Mouse (Mus musculus): Measurements from ENCODE around the gene Kcnh1. TPM values are rescaled to one million over a fixed set of nuclear protein-coding genes. Genes with fewer than 3 reads are reported as not detected.

Kcnh1 gene
- polyA plus RNA-seq, 1 experiment from 2014 or later, result 0.56 TPM

DNA sequence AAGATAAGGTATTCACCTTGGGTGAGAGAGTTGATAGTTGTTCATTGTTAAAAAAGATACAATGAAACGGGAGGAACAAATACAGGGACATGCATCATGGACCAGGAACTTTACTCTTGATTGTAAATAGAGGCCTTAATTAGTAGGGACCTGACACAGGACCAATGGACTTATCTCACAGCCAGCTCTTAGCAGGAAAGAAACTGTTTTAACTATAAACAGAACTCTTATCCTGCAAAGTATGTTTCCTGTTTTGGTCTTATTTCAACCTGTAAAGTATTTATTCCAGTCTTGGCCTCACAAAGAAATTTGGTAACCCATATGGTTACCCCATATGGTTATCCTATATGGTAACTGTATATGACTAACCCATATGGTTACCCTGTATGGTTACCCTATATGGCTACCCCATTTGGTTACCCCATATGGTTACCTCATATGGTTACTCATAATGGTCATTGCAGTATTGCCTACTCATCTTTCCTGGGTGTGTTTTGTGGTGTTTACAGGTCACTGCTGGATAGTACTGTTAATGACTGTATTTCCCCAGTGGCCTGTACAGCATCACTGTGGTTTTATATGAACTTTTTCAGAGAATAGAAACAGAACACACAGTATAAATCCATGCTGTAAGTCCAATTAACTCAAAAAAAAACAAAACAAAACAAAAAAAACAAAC is 125.0 kb downstream of the Kcnh1 start:
- Histone ChIP-seq H3K27ac (ENCODE audit: low read depth, low read length) (no peak overlapping the region), H3K9me3 (ENCODE audit: control insufficient read depth, low read length) (no peaks in the 10 kb centered on the region), H3K4me3 (ENCODE audit: low read depth, low read length) (no peak overlapping the region), H3K4me2 (no peak overlapping the region), H3K36me3 (ENCODE audit: control insufficient read depth, insufficient read depth, low read length) (no peaks in the 10 kb centered on the region), H3K4me1 (ENCODE audit: control insufficient read depth, insufficient read depth, low read length) (peaks cover 7% of the 10 kb centered on the region), H3K9ac (ENCODE audit: low read length) (no peak overlapping the region), H3K27me3 (ENCODE audit: control insufficient read depth, insufficient read depth, low read length) (no peaks in the 10 kb centered on the region)
- 45% methylated on average over 1 of the region's 1 CpGs for WGBS
- ATAC-seq (ENCODE audit: low FRiP score) (no peak), DNase-seq (ENCODE audit: low spot score, missing footprints) (no peak)

DNA sequence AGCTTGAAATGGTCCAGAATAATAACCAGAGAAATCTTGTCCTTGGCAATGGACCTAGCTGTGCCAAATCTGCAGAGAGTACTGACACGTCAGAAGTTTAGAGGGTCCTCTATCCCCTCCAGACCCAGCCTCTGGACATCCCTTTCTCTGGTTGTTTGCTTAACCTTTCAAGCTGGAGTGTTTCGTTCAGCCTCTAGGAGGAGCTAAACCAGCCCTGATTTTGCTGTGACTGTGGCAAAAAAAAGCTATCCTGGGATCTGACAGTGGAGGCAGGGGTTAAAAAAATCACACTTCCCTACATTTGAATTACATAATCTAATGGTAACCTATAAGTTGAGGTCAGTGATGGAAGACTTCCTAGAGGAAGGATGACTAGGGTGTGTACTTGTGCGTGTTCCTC is 133.6 kb downstream of the Kcnh1 start:
- H3K27ac ChIP-seq (ENCODE audit: low read depth, low read length), result no peak overlapping the region
- H3K27me3 ChIP-seq (ENCODE audit: control insufficient read depth, insufficient read depth, low read length), result no peaks in the 10 kb centered on the region
- ATAC-seq (ENCODE audit: low FRiP score) (no peak), DNase-seq (ENCODE audit: low spot score, missing footprints) (no peak)
- 71% methylated on average over 3 of the region's 3 CpGs for WGBS
- no peaks in the 10 kb centered on the region for H3K4me1 ChIP-seq (ENCODE audit: control insufficient read depth, insufficient read depth, low read length)
- H3K9ac ChIP-seq (ENCODE audit: low read length), result no peak overlapping the region
- no peaks in the 10 kb centered on the region for H3K36me3 ChIP-seq (ENCODE audit: control insufficient read depth, insufficient read depth, low read length)
- no peak overlapping the region for H3K4me2 ChIP-seq
- H3K4me3 ChIP-seq (ENCODE audit: low read depth, low read length), result no peak overlapping the region
- H3K9me3 ChIP-seq (ENCODE audit: control insufficient read depth, low read length), result no peaks in the 10 kb centered on the region

DNA sequence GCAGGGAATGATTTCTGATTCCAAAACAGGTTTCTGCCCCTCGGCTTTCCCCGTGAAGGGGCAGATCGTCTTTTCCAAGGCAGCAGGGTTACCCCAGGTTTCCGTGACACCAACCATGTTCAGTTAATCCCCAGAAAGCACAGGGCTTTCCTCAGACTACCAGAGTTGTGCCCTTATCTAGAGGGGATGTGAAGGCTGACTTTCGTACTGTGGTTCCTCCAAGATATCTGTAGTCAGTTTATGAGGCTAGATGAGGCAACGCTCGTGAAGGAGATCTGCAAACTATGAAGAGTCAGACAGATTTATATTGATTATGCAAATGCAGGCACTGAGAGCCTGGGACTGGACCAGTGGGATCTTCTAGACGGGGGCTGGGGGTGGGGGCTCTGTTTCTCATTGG is 136.5 kb downstream of the Kcnh1 start:
- H3K27me3 ChIP-seq (ENCODE audit: control insufficient read depth, insufficient read depth, low read length), result no peaks in the 10 kb centered on the region
- no peak overlapping the region for H3K27ac ChIP-seq (ENCODE audit: low read depth, low read length)
- ATAC-seq (ENCODE audit: low FRiP score) (no peak), DNase-seq (ENCODE audit: low spot score, missing footprints) (no peak)
- H3K4me2 ChIP-seq, result no peak overlapping the region
- no peaks in the 10 kb centered on the region; the same call in 1 of the 2 replicates for H3K9me3 ChIP-seq (ENCODE audit: control insufficient read depth, low read length)
- no peaks in the 10 kb centered on the region for H3K4me1 ChIP-seq (ENCODE audit: control insufficient read depth, insufficient read depth, low read length)
- H3K36me3 ChIP-seq (ENCODE audit: control insufficient read depth, insufficient read depth, low read length), result no peaks in the 10 kb centered on the region
- H3K9ac ChIP-seq (ENCODE audit: low read length), result no peak overlapping the region
- H3K4me3 ChIP-seq (ENCODE audit: low read depth, low read length), result no peak overlapping the region
- WGBS, result 88% methylated on average over 8 of the region's 8 CpGs

DNA sequence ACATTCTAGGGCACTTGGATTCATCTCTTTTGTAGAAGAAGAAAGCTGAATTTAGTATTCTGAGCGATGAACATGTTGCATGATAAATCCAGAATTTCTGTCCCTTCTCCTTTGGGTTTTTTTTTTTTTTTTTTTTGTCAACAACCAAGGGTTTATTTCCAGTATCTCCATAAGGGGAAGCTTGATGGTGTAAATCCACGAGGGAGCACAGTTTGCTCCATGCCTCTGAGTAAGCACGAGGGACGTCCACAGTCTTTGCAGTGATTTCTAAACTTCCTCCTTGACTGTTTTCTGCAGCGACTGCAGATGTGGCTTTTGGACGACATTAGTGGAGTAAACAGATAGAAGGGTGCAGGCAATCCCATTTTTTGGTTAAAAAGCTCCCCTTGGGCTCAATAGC is 140.6 kb downstream of the Kcnh1 start:
- H3K4me1 ChIP-seq (ENCODE audit: control insufficient read depth, insufficient read depth, low read length), result no peaks in the 10 kb centered on the region
- DNase-seq (ENCODE audit: low spot score, missing footprints) (no peak), ATAC-seq (ENCODE audit: low FRiP score) (no peak)
- no peaks in the 10 kb centered on the region for H3K27me3 ChIP-seq (ENCODE audit: control insufficient read depth, insufficient read depth, low read length)
- H3K4me3 ChIP-seq (ENCODE audit: low read depth, low read length), result no peak overlapping the region
- H3K36me3 ChIP-seq (ENCODE audit: control insufficient read depth, insufficient read depth, low read length), result no peaks in the 10 kb centered on the region
- H3K4me2 ChIP-seq, result no peak overlapping the region
- WGBS, result 86% methylated on average over 6 of the region's 6 CpGs
- no peak overlapping the region for H3K9ac ChIP-seq (ENCODE audit: low read length)
- no peaks in the 10 kb centered on the region; the same call in 1 of the 2 replicates for H3K9me3 ChIP-seq (ENCODE audit: control insufficient read depth, low read length)
- no peak overlapping the region for H3K27ac ChIP-seq (ENCODE audit: low read depth, low read length)

DNA sequence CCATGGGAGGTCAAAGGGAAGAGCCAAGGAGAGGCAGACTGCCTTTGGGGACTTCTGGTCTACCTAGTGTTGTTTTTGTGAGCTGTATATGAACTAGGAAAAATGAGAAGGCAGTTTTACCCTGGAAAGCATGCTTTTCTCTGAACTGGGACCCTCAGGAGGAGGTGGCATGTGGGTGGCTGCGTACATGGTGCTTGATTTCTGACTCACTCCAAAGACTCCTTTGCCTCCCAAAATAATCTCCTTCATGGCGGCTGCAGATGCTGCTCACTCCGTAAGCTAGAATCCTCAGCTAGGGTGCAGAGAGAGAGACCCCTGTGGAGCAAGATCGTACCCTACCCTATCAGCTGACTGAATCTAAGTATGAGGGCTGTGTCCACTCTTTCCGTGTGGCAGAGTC is 145.5 kb downstream of the Kcnh1 start:
- no peaks in the 10 kb centered on the region for H3K4me1 ChIP-seq (ENCODE audit: control insufficient read depth, insufficient read depth, low read length)
- H3K4me3 ChIP-seq (ENCODE audit: low read depth, low read length), result no peak overlapping the region
- H3K27ac ChIP-seq (ENCODE audit: low read depth, low read length), result no peak overlapping the region
- no peaks in the 10 kb centered on the region for H3K27me3 ChIP-seq (ENCODE audit: control insufficient read depth, insufficient read depth, low read length)
- 88% methylated on average over 5 of the region's 5 CpGs for WGBS
- DNase-seq (ENCODE audit: low spot score, missing footprints) (no peak), ATAC-seq (ENCODE audit: low FRiP score) (no peak)
- H3K9ac ChIP-seq (ENCODE audit: low read length), result no peak overlapping the region
- H3K4me2 ChIP-seq, result no peak overlapping the region
- H3K9me3 ChIP-seq (ENCODE audit: control insufficient read depth, low read length), result no peaks in the 10 kb centered on the region; the same call in 1 of the 2 replicates
- no peaks in the 10 kb centered on the region for H3K36me3 ChIP-seq (ENCODE audit: control insufficient read depth, insufficient read depth, low read length)

DNA sequence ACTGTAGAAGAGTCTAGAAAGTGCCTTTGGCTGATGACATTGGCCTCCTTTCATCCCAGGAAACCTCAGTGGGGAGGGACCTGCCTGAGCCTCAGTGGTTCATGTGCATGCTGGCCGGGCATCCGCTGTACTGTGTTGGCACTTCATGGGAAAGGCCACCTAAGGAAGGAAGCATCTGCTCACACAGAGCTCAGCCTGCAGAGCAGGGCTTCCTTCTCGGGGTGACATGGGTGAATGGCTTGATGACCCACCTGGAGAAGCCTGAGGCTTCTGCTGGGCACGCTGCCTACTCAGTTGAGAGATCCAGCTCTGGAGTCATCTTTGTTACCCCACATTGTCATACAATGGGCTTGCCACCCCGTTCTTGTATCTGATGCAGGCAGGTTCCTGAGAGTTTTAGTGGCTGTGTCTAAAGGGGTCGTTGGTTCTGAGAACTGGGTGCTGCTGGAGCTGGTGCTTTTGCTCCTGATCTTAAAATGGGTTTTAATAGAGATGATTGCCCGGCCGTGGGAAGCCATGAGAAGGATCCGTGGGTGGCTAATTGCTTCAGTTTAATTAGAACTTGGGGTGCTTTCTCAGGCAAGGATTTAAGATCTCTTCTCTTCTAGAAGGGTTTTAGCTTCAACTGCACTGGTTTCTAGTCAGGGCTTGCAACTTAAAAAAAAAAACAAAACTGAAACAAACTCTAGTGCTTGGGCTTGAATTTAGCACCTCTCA is 148.9 kb downstream of the Kcnh1 start:
- H3K9me3 ChIP-seq (ENCODE audit: control insufficient read depth, low read length), result no peaks in the 10 kb centered on the region; the same call in 1 of the 2 replicates
- no peak overlapping the region for H3K27ac ChIP-seq (ENCODE audit: low read depth, low read length)
- no peaks in the 10 kb centered on the region for H3K36me3 ChIP-seq (ENCODE audit: control insufficient read depth, insufficient read depth, low read length)
- no peaks in the 10 kb centered on the region for H3K27me3 ChIP-seq (ENCODE audit: control insufficient read depth, insufficient read depth, low read length)
- WGBS, result 83% methylated on average over 9 of the region's 9 CpGs
- no peaks in the 10 kb centered on the region for H3K4me1 ChIP-seq (ENCODE audit: control insufficient read depth, insufficient read depth, low read length)
- no peak overlapping the region for H3K9ac ChIP-seq (ENCODE audit: low read length)
- H3K4me2 ChIP-seq, result no peak overlapping the region
- ATAC-seq (ENCODE audit: low FRiP score) (no peak), DNase-seq (ENCODE audit: low spot score, missing footprints) (no peak)
- no peak overlapping the region for H3K4me3 ChIP-seq (ENCODE audit: low read depth, low read length)

DNA sequence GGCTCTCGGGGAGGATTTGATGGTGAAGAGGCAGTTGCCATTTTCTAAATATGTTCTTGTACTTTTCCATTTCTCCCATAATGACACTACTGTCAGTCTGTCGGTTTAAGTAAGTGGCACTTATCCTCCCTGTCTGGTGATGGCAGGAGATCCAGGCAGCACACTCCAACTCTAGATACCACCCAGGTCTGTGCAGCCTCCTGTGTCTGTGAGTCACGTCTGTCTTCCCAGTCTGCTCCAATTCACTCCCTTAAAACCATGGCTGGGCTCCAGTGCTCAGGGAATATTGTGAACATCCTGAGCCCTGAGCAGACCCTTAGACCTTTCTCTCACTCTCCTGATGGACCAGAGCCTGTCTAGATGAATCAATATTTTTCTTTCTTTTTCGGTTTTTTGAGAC is 151.2 kb downstream of the Kcnh1 start:
- no peak overlapping the region for H3K27ac ChIP-seq (ENCODE audit: low read depth, low read length)
- H3K27me3 ChIP-seq (ENCODE audit: control insufficient read depth, insufficient read depth, low read length), result no peaks in the 10 kb centered on the region
- no peaks in the 10 kb centered on the region for H3K4me1 ChIP-seq (ENCODE audit: control insufficient read depth, insufficient read depth, low read length)
- DNase-seq (ENCODE audit: low spot score, missing footprints) (no peak), ATAC-seq (ENCODE audit: low FRiP score) (no peak)
- H3K4me3 ChIP-seq (ENCODE audit: low read depth, low read length), result no peak overlapping the region
- WGBS, result 84% methylated on average over 4 of the region's 4 CpGs
- no peak overlapping the region for H3K9ac ChIP-seq (ENCODE audit: low read length)
- no peaks in the 10 kb centered on the region; the same call in 1 of the 2 replicates for H3K9me3 ChIP-seq (ENCODE audit: control insufficient read depth, low read length)
- H3K4me2 ChIP-seq, result no peak overlapping the region
- H3K36me3 ChIP-seq (ENCODE audit: control insufficient read depth, insufficient read depth, low read length), result no peaks in the 10 kb centered on the region

DNA sequence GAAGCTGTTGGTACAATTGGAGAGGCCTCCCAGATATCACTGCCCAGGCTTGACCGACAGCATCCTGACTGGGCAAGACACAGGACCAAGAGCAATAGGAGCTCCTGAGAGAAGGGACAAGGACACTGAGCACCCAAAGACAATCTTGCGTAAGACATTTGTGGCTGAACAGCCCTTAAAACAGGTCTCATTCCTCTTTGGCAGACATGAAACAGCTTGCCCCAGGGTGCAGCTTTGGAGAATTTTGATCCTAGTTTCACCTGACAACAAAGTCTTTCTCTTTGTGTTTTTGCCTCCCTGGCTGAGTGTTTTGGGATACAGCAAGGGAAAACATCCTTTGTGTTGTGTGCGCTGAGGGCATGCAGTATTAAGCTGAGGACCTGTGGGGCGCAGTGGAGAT is 153.4 kb downstream of the Kcnh1 start:
- Histone ChIP-seq H3K36me3 (ENCODE audit: control insufficient read depth, insufficient read depth, low read length) (no peaks in the 10 kb centered on the region), H3K4me3 (ENCODE audit: low read depth, low read length) (no peak overlapping the region), H3K27ac (ENCODE audit: low read depth, low read length) (no peak overlapping the region), H3K9me3 (ENCODE audit: control insufficient read depth, low read length) (no peaks in the 10 kb centered on the region), H3K27me3 (ENCODE audit: control insufficient read depth, insufficient read depth, low read length) (no peaks in the 10 kb centered on the region), H3K9ac (ENCODE audit: low read length) (no peak overlapping the region), H3K4me2 (no peak overlapping the region), H3K4me1 (ENCODE audit: control insufficient read depth, insufficient read depth, low read length) (no peaks in the 10 kb centered on the region)
- WGBS, result 86% methylated on average over 4 of the region's 4 CpGs
- ATAC-seq (ENCODE audit: low FRiP score), result no peak
- no peak for DNase-seq (ENCODE audit: low spot score, missing footprints)

DNA sequence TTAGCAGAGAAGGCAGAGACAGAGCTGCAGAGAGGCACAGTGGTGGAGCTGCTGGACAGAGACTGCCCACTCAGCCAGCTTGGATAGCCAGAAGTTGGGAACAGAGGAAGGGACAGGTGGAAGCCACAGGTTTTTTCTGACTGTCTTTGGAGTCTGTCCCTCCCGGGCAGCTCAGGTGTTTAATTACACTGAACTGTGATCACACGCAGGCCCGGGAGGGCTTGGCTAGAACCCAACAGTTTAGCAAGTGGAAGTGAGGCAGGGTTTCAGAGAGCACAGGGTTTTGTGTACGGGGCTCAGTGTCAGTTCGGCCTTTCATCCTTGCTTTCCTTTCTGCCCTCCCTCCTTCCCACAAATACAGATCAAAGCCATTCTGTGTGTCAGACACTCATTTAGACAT is 156.8 kb downstream of the Kcnh1 start:
- 86% methylated on average over 5 of the region's 5 CpGs for WGBS
- Histone ChIP-seq H3K4me3 (ENCODE audit: low read depth, low read length) (no peak overlapping the region), H3K4me1 (ENCODE audit: control insufficient read depth, insufficient read depth, low read length) (no peaks in the 10 kb centered on the region)

More for the DNA sequence above, 156.8 kb downstream of the Kcnh1 start:
- Histone ChIP-seq H3K9ac (ENCODE audit: low read length) (no peak overlapping the region), H3K27ac (ENCODE audit: low read depth, low read length) (no peak overlapping the region), H3K4me2 (no peak overlapping the region), H3K9me3 (ENCODE audit: control insufficient read depth, low read length) (no peaks in the 10 kb centered on the region), H3K36me3 (ENCODE audit: control insufficient read depth, insufficient read depth, low read length) (no peaks in the 10 kb centered on the region), H3K27me3 (ENCODE audit: control insufficient read depth, insufficient read depth, low read length) (no peaks in the 10 kb centered on the region)
- DNase-seq (ENCODE audit: low spot score, missing footprints) (no peak), ATAC-seq (ENCODE audit: low FRiP score) (no peak)

Data from midbrain, embryonic 11.5 days (tissue).